Mouse (Mus musculus): Measurements from ENCODE around the gene Fasn. TPM values are rescaled to one million over a fixed set of nuclear protein-coding genes. Genes with fewer than 3 reads are reported as not detected.

Fasn gene
- polyA plus RNA-seq, 1 experiment from 2014 or later, result 16.0 TPM

DNA sequence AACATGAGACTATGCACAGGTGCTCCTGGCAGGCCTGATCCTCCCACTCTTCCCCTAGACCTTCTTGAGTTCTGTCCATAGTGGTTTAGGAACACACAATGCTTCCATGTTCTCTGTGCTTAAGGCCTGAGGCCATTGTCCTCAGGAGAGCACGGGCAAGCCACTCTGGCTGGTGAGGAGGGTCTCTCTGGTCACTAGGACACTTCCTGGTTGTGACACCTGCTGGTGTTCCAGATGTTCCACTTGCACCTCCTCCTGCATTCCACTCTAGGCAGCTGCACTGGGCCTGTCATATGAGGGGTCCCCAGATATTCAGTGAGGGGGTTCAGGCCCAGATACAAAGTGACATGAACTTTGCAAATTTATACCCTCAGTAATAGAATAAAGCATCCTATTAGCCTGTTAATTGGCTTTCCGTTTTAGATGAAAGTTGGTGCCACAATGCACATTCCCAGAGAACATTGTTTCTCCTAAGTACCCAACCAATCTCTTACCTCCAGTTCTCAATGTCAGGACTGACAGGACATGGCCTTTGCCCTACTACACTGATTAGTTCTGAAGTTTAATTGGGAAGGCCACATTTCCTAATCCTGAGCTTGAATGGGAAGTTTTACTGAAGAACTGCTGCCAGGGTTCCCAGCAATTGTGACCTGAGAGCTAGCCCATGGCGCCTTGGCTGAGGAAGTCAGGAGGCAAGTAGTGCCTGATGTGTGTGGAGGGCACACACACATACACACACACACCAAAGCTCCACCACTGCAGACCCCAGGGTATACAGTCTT, 7.5 kb upstream of the Fasn start:
- no peak for TF ChIP-seq EP300 (optimal IDR thresholded peaks at IDR 0.05)
- TF ChIP-seq CTCF (IDR thresholded peaks at IDR 0.05; ENCODE audit: low read depth), result no peak
- Histone ChIP-seq H3K4me2 (replicated peaks; ENCODE audit: low read depth) (no peak overlapping the region), H3K36me3 (ENCODE audit: control insufficient read depth, insufficient read depth, low read length) (no peaks in the 10 kb centered on the region), H3K9me3 (ENCODE audit: control insufficient read depth, low read length) (no peaks in the 10 kb centered on the region), H3K27ac (replicated peaks) (no peak overlapping the region), H3K27me3 (ENCODE audit: control insufficient read depth, insufficient read depth, low read length) (no peaks in the 10 kb centered on the region), H3K4me1 (replicated peaks; ENCODE audit: control insufficient read depth, insufficient read depth) (no peaks in the 10 kb centered on the region), H3K9ac (ENCODE audit: low read length) (no peak overlapping the region), H3K4me3 (ENCODE audit: low read depth, low read length) (no peak overlapping the region)
- ATAC-seq (ENCODE audit: low FRiP score, low TSS enrichment) (no peak), DNase-seq (ENCODE audit: low spot score) (no peak)
- WGBS, result 80% methylated on average over 3 of the region's 3 CpGs

DNA sequence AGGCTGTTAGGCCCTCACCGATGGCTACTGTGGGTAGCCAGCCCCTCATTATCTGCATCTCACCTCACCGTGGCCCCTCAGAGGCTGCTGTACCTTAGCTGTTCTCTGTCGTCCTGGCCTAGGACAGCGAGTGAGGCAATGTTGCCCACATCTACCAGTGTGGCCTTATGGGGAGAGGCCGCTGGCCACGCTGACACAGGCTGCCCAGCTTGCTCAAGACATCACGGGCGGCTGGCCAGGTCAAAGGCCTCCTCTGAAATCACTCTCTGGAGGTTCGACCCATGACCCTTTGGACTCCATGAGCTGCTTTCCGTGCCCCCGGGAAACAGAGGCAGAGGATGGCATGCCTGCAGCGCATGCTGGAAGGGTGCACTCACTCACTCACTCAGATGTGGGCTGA, 6.3 kb upstream of the Fasn start:
- no peak overlapping the region for H3K27ac ChIP-seq (replicated peaks)
- H3K27me3 ChIP-seq (ENCODE audit: control insufficient read depth, insufficient read depth, low read length), result no peaks in the 10 kb centered on the region
- H3K9me3 ChIP-seq (ENCODE audit: control insufficient read depth, low read length), result no peaks in the 10 kb centered on the region
- 84% methylated on average over 12 of the region's 12 CpGs for WGBS
- H3K4me2 ChIP-seq (replicated peaks; ENCODE audit: low read depth), result no peak overlapping the region
- DNase-seq (ENCODE audit: low spot score) (no peak), ATAC-seq (ENCODE audit: low FRiP score, low TSS enrichment) (no peak)
- H3K36me3 ChIP-seq (ENCODE audit: control insufficient read depth, insufficient read depth, low read length), result no peaks in the 10 kb centered on the region
- no peak for TF ChIP-seq CTCF (IDR thresholded peaks at IDR 0.05; ENCODE audit: low read depth)
- no peak for TF ChIP-seq EP300 (optimal IDR thresholded peaks at IDR 0.05)
- H3K4me1 ChIP-seq (replicated peaks; ENCODE audit: control insufficient read depth, insufficient read depth), result no peaks in the 10 kb centered on the region
- H3K9ac ChIP-seq (ENCODE audit: low read length), result no peak overlapping the region
- no peak overlapping the region for H3K4me3 ChIP-seq (ENCODE audit: low read depth, low read length)

DNA sequence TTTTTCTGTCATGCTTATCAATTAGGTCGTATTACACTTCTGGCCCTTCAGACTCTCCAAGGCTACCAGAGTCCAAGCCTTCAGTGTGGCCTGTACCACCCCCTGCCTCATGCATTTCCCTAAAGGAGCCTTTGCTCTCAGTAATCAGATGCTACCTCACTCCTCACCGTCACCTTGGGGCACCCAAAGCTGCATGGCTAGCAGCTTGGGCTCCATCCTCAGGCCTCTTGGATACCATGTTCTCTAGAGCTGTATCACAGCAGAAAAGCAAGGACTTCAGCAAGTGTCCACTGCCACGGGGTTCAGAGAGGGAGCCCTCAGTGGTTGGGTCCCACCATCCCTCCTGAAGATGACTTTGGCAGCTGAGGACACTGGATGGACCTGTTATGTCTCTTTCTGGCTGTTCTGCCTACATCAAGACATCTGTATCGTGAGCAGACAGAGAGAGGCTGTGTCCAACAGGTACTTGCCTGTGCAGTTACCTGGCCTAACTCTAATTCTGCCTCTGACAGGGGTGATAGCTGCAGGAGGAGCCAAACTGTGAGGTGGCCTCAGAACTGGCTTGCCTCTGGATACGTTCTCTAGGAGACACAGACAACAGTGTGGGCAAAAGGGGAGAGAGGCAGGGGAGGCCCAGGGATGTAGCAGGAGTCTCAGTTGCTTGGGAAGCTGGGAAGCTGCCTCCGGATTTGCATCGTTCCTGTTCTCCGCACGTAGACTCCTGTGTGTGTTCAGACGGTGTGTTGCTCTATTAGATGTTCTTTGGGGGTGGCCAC, 5.6 kb upstream of the Fasn start:
- TF ChIP-seq CTCF (IDR thresholded peaks at IDR 0.05; ENCODE audit: low read depth), result no peak
- TF ChIP-seq EP300 (optimal IDR thresholded peaks at IDR 0.05), result no peak
- DNase-seq (ENCODE audit: low spot score) (no peak), ATAC-seq (ENCODE audit: low FRiP score, low TSS enrichment) (no peak)
- H3K9ac ChIP-seq (ENCODE audit: low read length), result no peak overlapping the region
- H3K4me1 ChIP-seq (replicated peaks; ENCODE audit: control insufficient read depth, insufficient read depth), result peaks cover 2% of the 10 kb centered on the region; the same call in 1 of the 2 replicates
- H3K9me3 ChIP-seq (ENCODE audit: control insufficient read depth, low read length), result no peaks in the 10 kb centered on the region
- H3K4me2 ChIP-seq (replicated peaks; ENCODE audit: low read depth), result no peak overlapping the region
- H3K27ac ChIP-seq (replicated peaks), result no peak overlapping the region
- no peak overlapping the region for H3K4me3 ChIP-seq (ENCODE audit: low read depth, low read length)
- WGBS, result 89% methylated on average over 10 of the region's 10 CpGs
- no peaks in the 10 kb centered on the region for H3K27me3 ChIP-seq (ENCODE audit: control insufficient read depth, insufficient read depth, low read length)
- no peaks in the 10 kb centered on the region for H3K36me3 ChIP-seq (ENCODE audit: control insufficient read depth, insufficient read depth, low read length)

DNA sequence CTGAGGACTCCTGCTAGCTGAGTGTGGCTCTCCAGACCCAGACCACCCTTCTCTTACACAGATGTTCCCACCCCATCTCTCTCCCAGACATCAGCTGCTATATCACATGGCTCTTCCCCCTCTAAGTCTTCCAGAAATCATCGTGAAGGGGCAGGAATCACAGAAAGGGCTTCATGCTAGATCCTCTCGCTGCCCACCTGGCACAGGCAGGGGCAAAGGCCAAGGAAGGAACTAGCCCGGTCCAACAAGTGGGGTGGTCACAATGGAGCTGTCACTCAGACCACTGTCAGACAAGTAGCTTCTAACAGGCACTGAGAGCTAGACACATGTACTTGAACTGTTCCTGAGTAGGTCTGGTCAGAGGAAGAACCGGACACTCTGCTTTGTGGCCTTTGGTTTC, 4.1 kb upstream of the Fasn start:
- WGBS, result 82% methylated on average over 4 of the region's 4 CpGs
- ATAC-seq (ENCODE audit: low FRiP score, low TSS enrichment), result no peak

DNA sequence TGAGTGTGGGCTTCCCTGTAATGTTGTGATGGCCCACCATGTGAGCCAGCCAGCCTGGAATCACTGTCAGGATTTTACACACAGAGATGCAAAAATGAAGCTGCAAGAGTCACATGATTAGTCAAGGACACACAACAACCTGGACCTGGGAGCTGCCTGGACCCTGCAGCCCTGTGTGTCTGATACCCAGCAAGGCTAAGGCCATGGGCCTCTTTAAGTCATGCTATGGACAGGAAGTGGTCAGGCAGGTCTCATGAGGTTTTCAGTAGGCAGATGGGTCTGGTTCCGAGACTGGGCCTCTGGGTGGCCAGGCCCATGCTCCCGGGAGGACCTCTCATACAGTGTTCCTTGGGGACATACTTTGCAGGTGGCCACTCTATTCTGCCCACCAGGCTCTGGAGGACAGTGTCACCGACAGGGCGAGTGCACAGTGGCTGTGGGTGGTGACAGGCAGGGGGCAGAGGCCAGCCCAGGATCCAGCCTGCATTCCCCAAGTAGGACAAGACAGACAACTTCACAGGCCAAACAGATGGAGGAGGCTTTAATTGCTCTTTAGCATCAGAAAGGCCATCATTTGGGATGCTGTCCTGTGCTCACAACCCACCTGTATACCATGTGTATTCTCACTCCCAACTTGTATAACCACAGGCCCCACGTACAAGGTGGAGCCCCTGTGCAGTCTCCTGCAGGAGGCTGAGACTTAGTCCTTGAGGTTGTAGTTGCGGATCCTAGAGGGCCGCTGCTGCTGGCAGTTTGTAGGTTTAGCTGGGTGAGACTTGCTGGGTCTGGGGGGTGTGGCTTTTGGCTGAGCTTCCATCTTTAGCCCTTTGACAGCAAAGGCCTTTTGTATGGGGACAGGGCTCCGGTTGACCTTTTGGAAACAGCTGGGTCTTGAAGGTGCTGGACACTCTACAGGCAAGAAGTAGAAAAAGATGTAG, 1.9 kb upstream of the Fasn start:
- DNase-seq (ENCODE audit: low spot score), result no peak

More for the DNA sequence above, 4.1 kb upstream of the Fasn start:
- no peaks in the 10 kb centered on the region for H3K36me3 ChIP-seq (ENCODE audit: control insufficient read depth, insufficient read depth, low read length)
- H3K4me1 ChIP-seq (replicated peaks; ENCODE audit: control insufficient read depth, insufficient read depth), result peaks cover 2% of the 10 kb centered on the region; the same call in 1 of the 2 replicates
- H3K4me3 ChIP-seq (ENCODE audit: low read depth, low read length), result no peak overlapping the region
- no peaks in the 10 kb centered on the region for H3K9me3 ChIP-seq (ENCODE audit: control insufficient read depth, low read length)
- no peak overlapping the region for H3K4me2 ChIP-seq (replicated peaks; ENCODE audit: low read depth)
- no peaks in the 10 kb centered on the region for H3K27me3 ChIP-seq (ENCODE audit: control insufficient read depth, insufficient read depth, low read length)
- H3K27ac ChIP-seq (replicated peaks), result no peak overlapping the region
- DNase-seq (ENCODE audit: low spot score), result no peak
- TF ChIP-seq EP300 (optimal IDR thresholded peaks at IDR 0.05), result no peak
- no peak for TF ChIP-seq CTCF (IDR thresholded peaks at IDR 0.05; ENCODE audit: low read depth)
- no peak overlapping the region for H3K9ac ChIP-seq (ENCODE audit: low read length)

More for the DNA sequence above, 1.9 kb upstream of the Fasn start:
- Histone ChIP-seq H3K4me1 (replicated peaks; ENCODE audit: control insufficient read depth, insufficient read depth) (peaks cover 9% of the 10 kb centered on the region), H3K9me3 (ENCODE audit: control insufficient read depth, low read length) (no peaks in the 10 kb centered on the region), H3K4me2 (replicated peaks; ENCODE audit: low read depth) (no peak overlapping the region), H3K27ac (replicated peaks) (no peak overlapping the region), H3K9ac (ENCODE audit: low read length) (no peak overlapping the region), H3K27me3 (ENCODE audit: control insufficient read depth, insufficient read depth, low read length) (no peaks in the 10 kb centered on the region), H3K36me3 (ENCODE audit: control insufficient read depth, insufficient read depth, low read length) (0 out of 2 replicates have a peak, but pooled peaks cover 4% of the 10 kb centered on the region), H3K4me3 (ENCODE audit: low read depth, low read length) (no peak overlapping the region)
- ATAC-seq (ENCODE audit: low FRiP score, low TSS enrichment), result no peak
- no peak for TF ChIP-seq EP300 (optimal IDR thresholded peaks at IDR 0.05)
- TF ChIP-seq CTCF (IDR thresholded peaks at IDR 0.05; ENCODE audit: low read depth), result no peak
- 81% methylated on average over 8 of the region's 8 CpGs for WGBS

Data from stomach, postnatal 0 days (tissue).